Mouse (Mus musculus) embryo, embryonic 11 days (tissue): ENCODE results near the gene Islr2.

Source experiments
- DNase-seq: peaks from one replicate; pipeline ENCODE4 v3.0.0-alpha.2; 2015

Islr2 gene

DNA sequence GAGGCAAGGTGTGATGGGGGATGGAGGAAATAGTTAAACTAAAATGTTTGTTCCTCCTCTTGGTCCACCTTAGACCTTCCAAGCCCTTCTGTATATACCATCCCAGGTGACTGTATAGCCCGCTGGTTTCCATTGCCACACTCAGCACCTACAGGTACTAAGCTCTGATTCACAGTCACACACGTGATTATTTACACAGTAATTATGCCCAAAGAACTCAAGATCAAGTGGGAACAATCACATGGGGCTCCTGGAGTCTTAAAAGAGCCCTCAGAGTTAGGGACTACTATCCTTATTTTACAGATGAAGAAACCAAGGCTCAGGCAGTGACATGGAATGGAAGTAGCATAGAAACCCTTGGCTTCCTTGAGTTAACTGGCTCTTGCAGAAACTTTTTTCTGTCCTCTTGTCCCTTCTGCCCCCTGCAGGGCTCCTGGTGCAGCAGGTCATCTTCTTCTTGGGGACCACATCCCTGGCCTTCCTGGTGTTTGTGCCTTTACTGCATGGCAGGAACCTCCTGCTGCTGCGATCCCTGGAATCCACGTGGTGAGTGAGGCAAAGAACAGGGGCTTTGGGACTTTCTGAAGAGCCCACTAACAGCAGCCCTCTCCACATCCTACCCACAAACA is 53.3 kb downstream of the Islr2 start:
- no peak for DNase-seq

DNA sequence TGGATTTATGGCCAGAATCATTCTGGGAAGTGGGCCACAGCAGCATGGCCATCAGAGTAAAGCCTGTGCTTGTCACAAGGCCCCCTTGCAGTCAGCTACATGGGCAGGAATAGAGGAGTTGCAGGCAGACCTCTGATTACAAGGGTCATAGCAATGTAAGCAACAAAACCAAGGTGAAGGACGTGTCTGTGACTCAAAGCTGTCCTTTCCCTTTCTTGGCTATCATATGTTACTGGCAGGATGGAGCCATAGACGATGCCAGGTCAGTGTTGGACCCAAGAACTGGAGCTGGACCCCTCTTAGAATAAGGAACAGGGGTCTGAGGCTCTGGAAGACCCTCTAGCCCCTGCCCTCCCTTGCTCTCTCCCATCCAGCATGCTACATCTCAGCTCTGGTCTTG is 55.3 kb downstream of the Islr2 start:
- DNase-seq: no peak
